In the genomic region with DNA sequence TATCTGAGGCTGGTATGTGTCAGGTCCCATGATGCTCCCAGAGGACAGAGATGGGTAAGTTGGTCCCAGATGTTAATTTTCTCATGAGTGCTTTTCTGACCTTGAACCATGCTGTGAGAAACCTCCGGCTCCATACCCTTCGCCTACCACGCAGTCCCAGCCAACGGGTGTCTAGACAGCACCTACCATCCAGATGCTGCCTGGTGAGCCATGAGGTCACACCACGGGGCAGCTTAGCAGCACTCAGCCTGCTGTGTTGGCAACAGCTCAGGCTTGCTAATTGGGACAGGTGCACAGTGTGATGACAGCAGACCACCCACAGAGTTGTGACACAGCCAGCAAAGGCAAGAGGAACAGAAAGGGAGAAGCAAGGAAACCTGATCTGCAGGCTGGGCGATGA, we compare ENCODE assay signal across 10 mouse cellular contexts.
DNase-seq lines count a peak whose midpoint lies in the region; ATAC-seq lines count a peak whose summit lies in the region.
"Had no signal": no experiment of that assay in that cellular context is flagged by ENCODE, and none has a peak within 500 bp of the region (broad histone marks: within the 10 kb centered on the region; RNA-seq: fewer than 3 reads in every experiment).

No protein-coding gene starts in this region.

- H3K4me1 ChIP-seq in hindbrain, embryonic 14.5 days (replicated peaks; ENCODE audit: control insufficient read depth, insufficient read depth, low read length): 0 out of 2 replicates have a peak, but pooled peaks cover 4% of the 10 kb centered on the region
- H3K4me1 ChIP-seq: limb, embryonic 15.5 days; stomach, embryonic 15.5 days had no signal

- no peak overlapping the region for H3K9ac ChIP-seq in hindbrain, embryonic 14.5 days
- H3K9ac ChIP-seq: limb, embryonic 15.5 days; stomach, embryonic 15.5 days had no signal

- no peak overlapping the region for H3K4me3 ChIP-seq in hindbrain, embryonic 14.5 days (replicated peaks; ENCODE audit: low read length)
- H3K4me3 ChIP-seq: limb, embryonic 15.5 days; stomach, embryonic 15.5 days had no signal

- ATAC-seq in hindbrain, embryonic 14.5 days (ENCODE audit: low FRiP score): peak; percentile 57; the same call in 1 of the 2 replicates
- no peak for ATAC-seq in erythroblast, adult 5-6 weeks (replicated peaks; ENCODE audit: low FRiP score, poor library complexity, severe bottlenecking)

- H3K4me2 ChIP-seq in hindbrain, embryonic 14.5 days (replicated peaks): no peak overlapping the region
- H3K4me2 ChIP-seq: limb, embryonic 15.5 days; stomach, embryonic 15.5 days had no signal

- 44% methylated on average over 6 of the region's 6 CpGs for WGBS in hindbrain, embryonic 14.5 days

- no peaks in the 10 kb centered on the region for H3K27me3 ChIP-seq in hindbrain, embryonic 14.5 days (ENCODE audit: control insufficient read depth, insufficient read depth, low read length)
- H3K27me3 ChIP-seq: limb, embryonic 15.5 days; stomach, embryonic 15.5 days had no signal

- no peak overlapping the region for H3K27ac ChIP-seq in hindbrain, embryonic 14.5 days
- H3K27ac ChIP-seq: limb, embryonic 15.5 days; stomach, embryonic 15.5 days had no signal

- peak; percentile 48 for DNase-seq in testis, postnatal 10 days (ENCODE audit: low spot score)
- DNase-seq in testis, postnatal 14 days (ENCODE audit: low spot score): no peak
- peak; percentile 58 for DNase-seq in embryo, embryonic 10 days (ENCODE audit: low spot score)
- no peak for DNase-seq in hindbrain, embryonic 14.5 days (ENCODE audit: low spot score)
- no peak for DNase-seq in thymus, postnatal 10 days (ENCODE audit: low spot score in 2 of 2)
- no peak for DNase-seq in kidney, postnatal 14 days
- no peak for DNase-seq in heart, postnatal 4 days

- no peaks in the 10 kb centered on the region for H3K9me3 ChIP-seq in hindbrain, embryonic 14.5 days (ENCODE audit: control insufficient read depth, low read length)
- H3K9me3 ChIP-seq: limb, embryonic 15.5 days; stomach, embryonic 15.5 days had no signal

- no peaks in the 10 kb centered on the region for H3K36me3 ChIP-seq in hindbrain, embryonic 14.5 days (replicated peaks; ENCODE audit: control insufficient read depth, insufficient read depth)
- H3K36me3 ChIP-seq: limb, embryonic 15.5 days; stomach, embryonic 15.5 days had no signal

Comparison
In these comparisons a context has a peak if more than half of its experiments do, and no peak if none do; other contexts are left out.
1. DNase-seq: peak in testis, postnatal 10 days (single experiment) and embryo, embryonic 10 days (single experiment); none in testis, postnatal 14 days (single experiment), hindbrain, embryonic 14.5 days (single experiment), thymus, postnatal 10 days (0 of 2), kidney, postnatal 14 days (single experiment) and heart, postnatal 4 days (single experiment).